Mouse (Mus musculus) midbrain, embryonic 15.5 days (tissue): ENCODE results near the gene Tgds. TPM values are rescaled to one million over a fixed set of nuclear protein-coding genes. Genes with fewer than 3 reads are reported as not detected.
"Not testable (repeated sequence)": the region's sequence is repeated elsewhere in the genome, so short reads cannot be mapped to it uniquely, and the experiment has no call there.

Experiments
- ATAC-seq: fragments of 200-750 bp; cut with Nextera tagmentation; replicated peaks from 2 replicates; pipeline ENCODE4 v1.8.0; 2017; ENCODE audit warnings: moderate TSS enrichment
- H3K27ac ChIP-seq: fragments of 300-500 bp; sonication (generic); 2 replicates; pipeline ENCODE4 v1.5.1; 2015; ENCODE audit warnings: mild to moderate bottlenecking, inconsistent platforms
- H3K27me3 ChIP-seq: fragments of 300-500 bp; sonication (generic); replicated peaks from 2 replicates; pipeline ENCODE4 v1.6.1; 2015; ENCODE audit warnings: inconsistent platforms
- H3K36me3 ChIP-seq: fragments of 300-500 bp; sonication (generic); replicated peaks from 2 replicates; pipeline ENCODE4 v1.6.1; 2015; ENCODE audit warnings: inconsistent platforms
- H3K4me1 ChIP-seq: fragments of 300-500 bp; sonication (generic); 2 replicates; pipeline ENCODE4 v1.6.1; 2015; ENCODE audit warnings: inconsistent platforms
- H3K4me2 ChIP-seq: fragments of 300-500 bp; sonication (generic); 2 replicates; pipeline ENCODE4 v1.6.1; 2015; ENCODE audit warnings: inconsistent platforms, mild to moderate bottlenecking, moderate library complexity
- H3K4me3 ChIP-seq: fragments of 300-500 bp; sonication (generic); 2 replicates; pipeline ENCODE4 v1.5.1; 2015; ENCODE audit warnings: mild to moderate bottlenecking, inconsistent platforms
- H3K9ac ChIP-seq: fragments of 300-500 bp; sonication (generic); 2 replicates; pipeline ENCODE4 v1.6.1; 2015; ENCODE audit warnings: mild to moderate bottlenecking, inconsistent platforms
- H3K9me3 ChIP-seq: fragments of 300-500 bp; sonication (generic); 2 replicates; pipeline ENCODE4 v1.6.1; 2016; ENCODE audit warnings: inconsistent platforms
- WGBS: fragments of 180-500 bp; shearing (Covaris S2); methylation state at CpG from one replicate; pipeline ENCODE4 v1.1.7; 2015; ENCODE audit warnings: mixed read lengths; 5-methylcytosine and 5-hydroxymethylcytosine counted together
- polyA plus RNA-seq: library from polyadenylated mRNA; unstranded; fragments of >200 nt; fragmentation: Nextera tagmentation; extraction: Ambion mirVana; gene quantifications from 2 replicates; pipeline ENCODE4 v1.2.1, GENCODE M21; 2015

The Tgds gene
- polyA plus RNA-seq, 1 experiment from 2014 or later: 16.8 TPM

GRCm38 (mm10) chr14:118131472-118131871 is 1.1 kb downstream of the Tgds start:
- peaks cover 24% of the 10 kb centered on the region for H3K4me1 ChIP-seq
- no peaks in the 10 kb centered on the region for H3K9me3 ChIP-seq
- H3K9ac ChIP-seq: 0 out of 2 replicates have a peak overlapping the region, but pooled peaks have one; percentile 63
- H3K27ac ChIP-seq: no peak overlapping the region
- 88% methylated on average over 7 of the region's 7 CpGs for WGBS
- 0 out of 2 replicates have a peak, but pooled peaks cover 3% of the 10 kb centered on the region for H3K27me3 ChIP-seq
- peak overlapping the region; percentile 76 for H3K4me3 ChIP-seq
- peak overlapping the region; percentile 67 for H3K4me2 ChIP-seq
- ATAC-seq: no peak
- peaks cover 7% of the 10 kb centered on the region; the same call in 1 of the 2 replicates for H3K36me3 ChIP-seq

DNA sequence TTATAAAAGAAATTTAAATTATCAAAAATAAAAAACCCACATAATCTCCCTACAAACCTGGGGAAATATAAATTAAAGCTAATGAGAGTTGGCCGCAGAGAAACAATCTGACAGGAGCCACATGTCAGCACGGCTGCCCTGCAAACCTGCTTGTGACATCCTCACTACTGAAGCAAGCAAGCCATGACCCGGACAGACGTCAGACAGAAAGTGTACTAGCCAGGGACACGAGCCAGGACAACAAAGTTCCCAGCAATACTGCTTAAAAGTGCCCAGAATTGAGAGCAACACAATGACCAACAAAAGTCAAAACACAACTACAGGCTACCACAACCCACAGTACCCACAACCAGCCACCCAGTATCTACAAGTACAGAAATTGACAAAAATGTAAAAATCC is 6.3 kb downstream of the Tgds start:
- Histone ChIP-seq H3K4me2 (no peak overlapping the region), H3K27ac (no peak overlapping the region), H3K36me3 (peaks cover 10% of the 10 kb centered on the region; the same call in 1 of the 2 replicates), H3K27me3 (no peaks in the 10 kb centered on the region), H3K4me3 (no peak overlapping the region), H3K9ac (no peak overlapping the region), H3K9me3 (no peaks in the 10 kb centered on the region), H3K4me1 (peaks cover 4% of the 10 kb centered on the region)
- WGBS: 93% methylated on average over 5 of the region's 5 CpGs
- ATAC-seq: no peak

- Histone ChIP-seq H3K36me3 (peaks cover 19% of the 10 kb centered on the region; the same call in 1 of the 2 replicates), H3K4me1 (no peaks in the 10 kb centered on the region), H3K27ac (no peak overlapping the region)
Observed at GRCm38 (mm10) chr14:118124771-118125170, 7.8 kb downstream of the Tgds start.

DNA sequence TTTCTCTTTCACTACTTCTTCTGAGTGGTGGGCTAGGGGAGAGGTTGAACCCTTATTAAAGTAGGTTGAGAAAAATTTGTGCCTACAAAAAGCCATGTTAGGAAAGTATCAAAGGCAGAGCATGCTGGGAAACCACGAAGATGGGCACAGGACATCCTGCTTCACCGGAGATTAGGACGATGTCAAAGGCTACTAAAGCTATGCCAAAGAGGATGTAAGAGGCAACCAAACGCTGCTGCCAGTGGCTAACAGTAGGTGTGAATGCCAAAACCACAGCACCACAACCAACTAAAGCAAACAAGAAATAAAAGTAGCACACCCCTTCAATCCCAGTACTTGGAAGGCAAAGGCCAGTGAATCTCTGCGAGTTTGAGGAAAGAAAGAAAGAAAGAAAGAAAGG is 8.4 kb downstream of the Tgds start:
- Histone ChIP-seq H3K27me3 (no peaks in the 10 kb centered on the region), H3K4me2 (no peak overlapping the region), H3K9me3 (no peaks in the 10 kb centered on the region), H3K4me1 (no peaks in the 10 kb centered on the region), H3K36me3 (peaks cover 19% of the 10 kb centered on the region; the same call in 1 of the 2 replicates), H3K9ac (no peak overlapping the region), H3K4me3 (no peak overlapping the region), H3K27ac (no peak overlapping the region)
- ATAC-seq: no peak
- WGBS: 93% methylated on average over 5 of the region's 5 CpGs

More at GRCm38 (mm10) chr14:118124771-118125170, 7.8 kb downstream of the Tgds start:
- Histone ChIP-seq H3K4me3 (no peak overlapping the region), H3K27me3 (no peaks in the 10 kb centered on the region), H3K4me2 (no peak overlapping the region), H3K9ac (no peak overlapping the region), H3K9me3 (no peaks in the 10 kb centered on the region)
- 93% methylated on average over 4 of the region's 4 CpGs for WGBS
- no peak for ATAC-seq

DNA sequence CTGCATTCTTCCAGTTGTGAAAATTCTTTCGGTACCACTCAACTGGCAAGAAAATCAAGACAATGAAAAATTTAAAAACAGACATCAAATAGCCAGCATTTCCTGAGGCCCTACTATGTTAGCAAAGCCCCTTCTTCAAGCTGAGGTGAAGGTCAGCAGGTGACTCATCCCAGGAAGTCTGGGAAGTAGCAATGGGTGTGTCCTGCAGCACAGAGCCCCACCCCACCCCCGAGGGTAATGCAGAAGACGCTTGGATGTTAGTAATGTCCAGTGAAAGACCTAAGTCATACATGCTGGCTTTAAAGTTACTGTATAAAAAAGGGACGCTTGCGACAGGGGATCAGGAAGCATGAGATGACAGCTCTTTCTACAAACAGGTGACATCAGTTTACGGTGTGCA is 19.4 kb downstream of the Tgds start:
- Histone ChIP-seq H3K9ac (no peak overlapping the region), H3K9me3 (no peaks in the 10 kb centered on the region), H3K36me3 (peaks cover 47% of the 10 kb centered on the region), H3K4me2 (no peak overlapping the region), H3K27ac (no peak overlapping the region), H3K4me3 (no peak overlapping the region), H3K4me1 (no peaks in the 10 kb centered on the region), H3K27me3 (no peaks in the 10 kb centered on the region)
- 93% methylated on average over 6 of the region's 6 CpGs for WGBS
- no peak for ATAC-seq

DNA sequence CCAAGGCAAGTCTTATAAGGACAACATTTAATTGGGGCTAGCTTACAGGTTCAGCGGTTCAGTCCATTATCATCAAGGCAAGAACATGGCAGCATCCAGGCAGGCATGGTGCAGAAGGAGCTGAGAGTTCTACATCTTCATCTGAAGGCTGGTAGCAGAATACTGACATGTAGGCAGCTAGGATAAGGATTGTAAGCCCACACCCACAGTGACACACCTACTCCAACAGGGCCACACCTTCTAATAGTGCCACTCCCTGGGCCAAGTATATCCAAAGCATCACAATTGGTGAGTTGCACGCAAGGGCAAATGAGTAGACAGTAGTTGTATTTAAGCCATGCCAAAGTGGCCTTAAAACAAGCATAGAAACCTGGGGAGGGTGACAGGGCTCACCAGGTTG is 25.1 kb downstream of the Tgds start:
- not testable (repeated sequence) for H3K4me2 ChIP-seq, H3K4me1 ChIP-seq, H3K4me3 ChIP-seq, H3K27ac ChIP-seq, H3K27me3 ChIP-seq, ATAC-seq, H3K9me3 ChIP-seq, H3K9ac ChIP-seq
- peaks cover 10% of the 10 kb centered on the region for H3K36me3 ChIP-seq
- 93% methylated on average over 2 of the region's 2 CpGs for WGBS

DNA sequence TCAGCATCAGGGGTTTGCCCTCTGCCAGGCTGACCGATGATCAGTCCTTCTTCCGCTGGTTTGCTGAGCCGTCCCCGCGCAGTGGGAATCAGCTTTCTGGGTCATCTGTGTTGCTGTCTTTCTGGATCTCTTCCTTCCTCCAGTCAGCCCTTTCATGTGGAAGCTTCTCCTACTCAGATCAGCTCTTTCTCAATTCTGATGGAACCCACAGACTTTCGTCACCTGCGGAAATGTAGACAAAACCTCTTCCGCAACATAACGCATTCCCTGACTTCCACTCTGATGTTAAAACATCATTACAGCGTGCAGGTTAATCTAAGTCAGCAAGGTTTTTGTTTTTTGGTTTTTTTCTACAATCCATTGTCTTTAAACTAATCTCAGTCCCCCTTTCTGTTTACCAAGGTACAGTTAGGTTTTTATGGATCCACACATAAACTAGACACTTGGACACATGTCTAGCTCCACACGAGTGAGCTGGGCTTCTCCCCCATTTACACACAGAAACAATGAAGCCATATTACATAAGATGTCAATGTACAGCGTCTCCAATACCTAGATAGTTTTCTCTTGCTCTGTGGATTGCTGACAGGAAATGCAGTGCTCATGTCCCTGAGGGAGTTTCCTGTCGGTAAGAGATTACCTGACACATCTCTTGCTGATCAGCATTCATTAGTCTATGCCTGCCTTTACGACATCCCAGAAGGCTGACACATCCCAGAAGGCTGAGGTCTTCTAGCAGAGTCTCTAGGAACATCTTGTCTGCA is 31.1 kb downstream of the Tgds start:
- 85% methylated on average over 14 of the region's 14 CpGs for WGBS
- Histone ChIP-seq H3K27ac (no peak overlapping the region), H3K27me3 (no peaks in the 10 kb centered on the region), H3K4me2 (no peak overlapping the region), H3K4me3 (no peak overlapping the region), H3K9ac (no peak overlapping the region), H3K36me3 (no peaks in the 10 kb centered on the region), H3K4me1 (no peaks in the 10 kb centered on the region), H3K9me3 (no peaks in the 10 kb centered on the region)
- ATAC-seq: no peak

- Histone ChIP-seq H3K4me1 (no peaks in the 10 kb centered on the region), H3K27me3 (no peaks in the 10 kb centered on the region), H3K4me3 (no peak overlapping the region), H3K9me3 (no peaks in the 10 kb centered on the region), H3K4me2 (no peak overlapping the region), H3K9ac (no peak overlapping the region), H3K27ac (no peak overlapping the region), H3K36me3 (no peaks in the 10 kb centered on the region)
- 72% methylated on average over 2 of the region's 2 CpGs for WGBS
- no peak for ATAC-seq
Observed at GRCm38 (mm10) chr14:118098265-118098664, 34.3 kb downstream of the Tgds start.

GRCm38 (mm10) chr14:118089806-118090392 is 42.7 kb downstream of the Tgds start:
- peak overlapping the region; percentile 69 for H3K4me2 ChIP-seq
- 0% methylated on average over 18 of the region's 18 CpGs for WGBS
- H3K27me3 ChIP-seq: no peaks in the 10 kb centered on the region
- H3K27ac ChIP-seq: peak overlapping the region; percentile 59
- H3K4me1 ChIP-seq: peaks cover 8% of the 10 kb centered on the region
- H3K36me3 ChIP-seq: no peaks in the 10 kb centered on the region
- peak; percentile 53 for ATAC-seq
- peak overlapping the region; percentile 61 for H3K4me3 ChIP-seq
- no peaks in the 10 kb centered on the region for H3K9me3 ChIP-seq
- peak overlapping the region; percentile 52 for H3K9ac ChIP-seq

DNA sequence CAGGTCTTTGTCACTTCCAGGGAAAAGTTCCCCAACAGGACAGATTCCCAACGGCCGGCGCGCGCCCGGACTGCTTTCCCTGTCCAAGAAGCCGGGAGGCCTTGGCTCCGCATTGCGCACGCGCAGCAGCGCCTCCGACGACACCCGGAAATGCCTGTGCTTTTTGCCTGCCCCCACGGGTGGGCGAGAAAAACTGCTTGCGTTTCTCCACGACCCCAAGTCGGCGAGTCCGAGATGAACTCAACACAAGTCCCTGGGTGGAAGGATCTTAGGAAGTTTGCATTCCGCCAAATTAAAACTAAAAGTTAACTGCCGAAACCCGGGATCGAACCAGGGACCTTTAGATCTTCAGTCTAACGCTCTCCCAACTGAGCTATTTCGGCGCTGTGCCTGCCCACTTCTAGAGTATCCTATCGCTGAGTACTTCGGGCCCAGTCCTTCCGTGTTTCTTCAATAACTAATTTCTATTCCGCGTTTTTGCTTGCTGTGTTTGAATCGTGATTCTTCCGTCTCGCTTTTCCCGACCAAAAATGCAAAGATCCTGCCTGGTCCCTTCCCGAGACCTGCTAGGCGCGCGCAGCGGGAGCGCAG is 43.2 kb downstream of the Tgds start:
- Histone ChIP-seq H3K9ac (peak overlapping the region; percentile 52), H3K27me3 (no peaks in the 10 kb centered on the region), H3K4me1 (peaks cover 8% of the 10 kb centered on the region), H3K4me3 (peak overlapping the region; percentile 61), H3K4me2 (peak overlapping the region; percentile 69), H3K36me3 (no peaks in the 10 kb centered on the region), H3K27ac (peak overlapping the region; percentile 61), H3K9me3 (no peaks in the 10 kb centered on the region)
- WGBS: under 1% methylated on average over 44 of the region's 44 CpGs
- ATAC-seq: peak; percentile 77

- peak overlapping the region; percentile 52 for H3K9ac ChIP-seq
- WGBS: 6% methylated on average over 22 of the region's 22 CpGs
- no peaks in the 10 kb centered on the region for H3K9me3 ChIP-seq
- H3K27me3 ChIP-seq: no peaks in the 10 kb centered on the region
- peak overlapping the region; percentile 61 for H3K27ac ChIP-seq
- peak; percentile 51 for ATAC-seq
- H3K4me1 ChIP-seq: peaks cover 8% of the 10 kb centered on the region
- H3K36me3 ChIP-seq: no peaks in the 10 kb centered on the region
- peak overlapping the region; percentile 69 for H3K4me2 ChIP-seq
- peak overlapping the region; percentile 61 for H3K4me3 ChIP-seq
Observed at GRCm38 (mm10) chr14:118088437-118089207, 43.9 kb downstream of the Tgds start.
